ENCODE assay signal across 20 mouse cellular contexts in the genomic region with DNA sequence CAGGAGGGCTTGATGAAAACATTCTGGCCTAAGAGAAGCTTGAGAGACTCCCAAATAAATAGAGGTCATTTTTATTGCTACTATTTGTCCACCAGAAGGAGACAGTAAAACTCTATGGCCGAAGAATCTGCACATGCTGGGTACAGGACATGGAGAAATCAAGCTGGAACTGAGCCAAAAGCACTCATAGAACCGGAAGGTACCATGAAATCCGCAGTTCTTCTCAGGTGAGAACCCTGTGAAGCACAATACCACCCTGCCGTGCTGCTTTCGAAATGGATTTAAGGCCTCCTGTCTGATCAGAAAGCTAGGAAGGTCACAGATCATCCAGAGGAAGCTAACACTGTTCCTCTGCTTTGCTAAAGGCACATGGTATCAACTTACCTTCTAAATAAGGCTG. TPM values are rescaled to one million over a fixed set of nuclear protein-coding genes. Genes with fewer than 3 reads are reported as not detected.
DNase-seq lines count a peak whose midpoint lies in the region; ATAC-seq and TF ChIP-seq lines count a peak whose summit lies in the region.
"Had no signal": no experiment of that assay in that cellular context is flagged by ENCODE, and none has a peak within 500 bp of the region (broad histone marks: within the 10 kb centered on the region; RNA-seq: fewer than 3 reads in every experiment).

No protein-coding gene starts in this region.

- H3K4me3 ChIP-seq in heart, postnatal 0 days (ENCODE audit: low read depth, low read length), result no peak overlapping the region
- no peak overlapping the region for H3K4me3 ChIP-seq in heart, embryonic 12.5 days
- no peak overlapping the region for H3K4me3 ChIP-seq in lung, postnatal 0 days (ENCODE audit: low read depth, low read length)
- no peak overlapping the region for H3K4me3 ChIP-seq in lung, adult 2 months (replicated peaks; ENCODE audit: extremely low read depth, low read depth, low read length)
- H3K4me3 ChIP-seq in midbrain, embryonic 16.5 days (ENCODE audit: low read depth, low read length), result no peak overlapping the region
- no peak overlapping the region for H3K4me3 ChIP-seq in layer of hippocampus, adult 2 months
- H3K4me3 ChIP-seq: embryonic facial prominence, embryonic 13.5 days; heart, embryonic 13.5 days had no signal

- no peak overlapping the region for H3K27ac ChIP-seq in heart, postnatal 0 days (ENCODE audit: low read depth)
- no peak overlapping the region for H3K27ac ChIP-seq in heart, embryonic 12.5 days (ENCODE audit: poor library complexity, severe bottlenecking)
- H3K27ac ChIP-seq in lung, postnatal 0 days (ENCODE audit: low read length), result no peak overlapping the region
- 0 out of 2 replicates have a peak overlapping the region, but pooled peaks have one; percentile 7 for H3K27ac ChIP-seq in midbrain, embryonic 16.5 days (ENCODE audit: low read length)
- H3K27ac ChIP-seq in layer of hippocampus, adult 2 months, result no peak overlapping the region
- H3K27ac ChIP-seq: embryonic facial prominence, embryonic 13.5 days; heart, embryonic 13.5 days; liver, embryonic 14.5 days had no signal

- H3K4me2 ChIP-seq in heart, postnatal 0 days (ENCODE audit: low read depth, low read length), result no peak overlapping the region
- H3K4me2 ChIP-seq in heart, embryonic 12.5 days, result no peak overlapping the region
- no peak overlapping the region for H3K4me2 ChIP-seq in lung, postnatal 0 days (replicated peaks; ENCODE audit: low read depth, low read length)
- no peak overlapping the region for H3K4me2 ChIP-seq in midbrain, embryonic 16.5 days (ENCODE audit: low read length)
- H3K4me2 ChIP-seq: embryonic facial prominence, embryonic 13.5 days; heart, embryonic 13.5 days had no signal

- H3K9ac ChIP-seq in heart, postnatal 0 days (replicated peaks; ENCODE audit: low read depth, low read length), result 0 out of 2 replicates have a peak overlapping the region, but pooled peaks have one; percentile 9
- H3K9ac ChIP-seq in heart, embryonic 12.5 days, result no peak overlapping the region
- no peak overlapping the region for H3K9ac ChIP-seq in lung, postnatal 0 days (replicated peaks; ENCODE audit: low read depth)
- no peak overlapping the region for H3K9ac ChIP-seq in midbrain, embryonic 16.5 days (ENCODE audit: low read depth, low read length)
- H3K9ac ChIP-seq: embryonic facial prominence, embryonic 13.5 days; heart, embryonic 13.5 days; liver, embryonic 14.5 days had no signal

- no peak for TF ChIP-seq EP300 in heart, postnatal 0 days (IDR thresholded peaks at IDR 0.05; ENCODE audit: low read depth)
- TF ChIP-seq EP300 in lung, postnatal 0 days (IDR thresholded peaks at IDR 0.05), result no peak

- no peaks in the 10 kb centered on the region for H3K9me3 ChIP-seq in heart, postnatal 0 days (replicated peaks; ENCODE audit: control insufficient read depth, low read length)
- H3K9me3 ChIP-seq in heart, embryonic 12.5 days (replicated peaks), result no peaks in the 10 kb centered on the region
- H3K9me3 ChIP-seq in lung, postnatal 0 days (ENCODE audit: low read length), result no peaks in the 10 kb centered on the region
- no peaks in the 10 kb centered on the region for H3K9me3 ChIP-seq in midbrain, embryonic 16.5 days (replicated peaks; ENCODE audit: control insufficient read depth, low read length, poor library complexity, severe bottlenecking)
- H3K9me3 ChIP-seq: embryonic facial prominence, embryonic 13.5 days had no signal

- no peak for TF ChIP-seq POLR2A in lung, adult 2 months (IDR thresholded peaks at IDR 0.05; ENCODE audit: borderline replicate concordance, extremely low read depth, low read depth, low read length)

- ATAC-seq in heart, postnatal 0 days (ENCODE audit: insufficient read depth, low read depth), result no peak
- no peak for ATAC-seq in heart, embryonic 12.5 days (ENCODE audit: insufficient number of reproducible peaks, low FRiP score)
- ATAC-seq in lung, postnatal 0 days, result no peak
- no peak for ATAC-seq in midbrain, embryonic 16.5 days
- no peak for ATAC-seq in monocyte, adult 5-6 weeks (replicated peaks; ENCODE audit: insufficient number of reproducible peaks, low FRiP score, low TSS enrichment, poor library complexity, severe bottlenecking)
- ATAC-seq: forebrain, embryonic 16.5 days had no signal

- H3K36me3 ChIP-seq in heart, postnatal 0 days (replicated peaks; ENCODE audit: control insufficient read depth, insufficient read depth, low read length), result no peaks in the 10 kb centered on the region
- no peaks in the 10 kb centered on the region for H3K36me3 ChIP-seq in heart, embryonic 12.5 days
- no peaks in the 10 kb centered on the region for H3K36me3 ChIP-seq in lung, postnatal 0 days (ENCODE audit: insufficient read depth, low read length)
- H3K36me3 ChIP-seq in midbrain, embryonic 16.5 days (ENCODE audit: control insufficient read depth, insufficient read depth, low read length), result no peaks in the 10 kb centered on the region
- H3K36me3 ChIP-seq: embryonic facial prominence, embryonic 13.5 days; G1E; heart, embryonic 13.5 days had no signal

- DNase-seq in heart, postnatal 0 days (ENCODE audit: low spot score), result no peak
- peak; percentile 41 for DNase-seq in lung, postnatal 0 days (ENCODE audit: low spot score)
- DNase-seq in lung, adult 2 months, result no peak
- peak; percentile 58 for DNase-seq in ES-CJ7 (ENCODE audit: low read depth, low spot score)
- no peak for DNase-seq in layer of hippocampus, adult 2 months (ENCODE audit: low spot score in 2 of 2)
- DNase-seq: adrenal gland, postnatal 10 days; cerebellum, adult 11 months; heart, postnatal 4 days; layer of hippocampus, postnatal 36 days; right cerebral cortex, postnatal 4 days had no signal

- no peaks in the 10 kb centered on the region for H3K27me3 ChIP-seq in heart, postnatal 0 days (ENCODE audit: control insufficient read depth, insufficient read depth, low read length)
- no peaks in the 10 kb centered on the region for H3K27me3 ChIP-seq in heart, embryonic 12.5 days (replicated peaks)
- no peaks in the 10 kb centered on the region for H3K27me3 ChIP-seq in lung, postnatal 0 days (replicated peaks; ENCODE audit: insufficient read depth, low read length)
- H3K27me3 ChIP-seq in midbrain, embryonic 16.5 days (ENCODE audit: control insufficient read depth, insufficient read depth, low read depth, low read length), result no peaks in the 10 kb centered on the region
- H3K27me3 ChIP-seq: embryonic facial prominence, embryonic 13.5 days; heart, embryonic 13.5 days had no signal

- H3K4me1 ChIP-seq in heart, postnatal 0 days (ENCODE audit: control insufficient read depth, insufficient read depth), result no peaks in the 10 kb centered on the region
- no peaks in the 10 kb centered on the region for H3K4me1 ChIP-seq in heart, embryonic 12.5 days (replicated peaks)
- H3K4me1 ChIP-seq in lung, postnatal 0 days (ENCODE audit: insufficient read depth, low read depth, low read length), result no peaks in the 10 kb centered on the region
- H3K4me1 ChIP-seq in lung, adult 2 months (ENCODE audit: control insufficient read depth, insufficient read depth, low read length), result no peaks in the 10 kb centered on the region; the same call in 1 of the 2 replicates
- H3K4me1 ChIP-seq in midbrain, embryonic 16.5 days (ENCODE audit: control insufficient read depth, insufficient read depth, low read length), result peaks cover 12% of the 10 kb centered on the region

- TF ChIP-seq CTCF in heart, postnatal 0 days (IDR thresholded peaks at IDR 0.05; ENCODE audit: low read depth), result peak; percentile 40
- 0 out of 2 replicates have a peak, but pooled peaks have one; percentile 10 for TF ChIP-seq CTCF in lung, postnatal 0 days (IDR thresholded peaks at IDR 0.05)
- no peak for TF ChIP-seq CTCF in lung, adult 2 months (IDR thresholded peaks at IDR 0.05; ENCODE audit: insufficient read depth, low read length)
- TF ChIP-seq CTCF in layer of hippocampus, adult 2 months (conservative IDR thresholded peaks at IDR 0.05), result no peak

- 48% methylated on average over 5 of the region's 5 CpGs for WGBS in heart, postnatal 0 days
- WGBS in heart, embryonic 12.5 days, result 65% methylated on average over 5 of the region's 5 CpGs
- 45% methylated on average over 5 of the region's 5 CpGs for WGBS in lung, postnatal 0 days
- 53% methylated on average over 5 of the region's 5 CpGs for WGBS in lung, adult 2 months
- 59% methylated on average over 5 of the region's 5 CpGs for WGBS in midbrain, embryonic 16.5 days

RNA-seq across cellular contexts. Expression of a gene that starts 59.7 kb away (rescaled TPM):
- total RNA-seq in heart, postnatal 0 days (2014; rRNA removed; ENCODE audit: low replicate concordance), result not detected in 2 replicates
- 0.41 and 0.44 TPM in 2 replicates for polyA plus RNA-seq in heart, postnatal 0 days (2015; fragmentation: Nextera tagmentation; extraction: Ambion mirVana)
- polyA plus RNA-seq in heart, embryonic 12.5 days (2016; fragmentation: Nextera tagmentation; extraction: Ambion mirVana), result 0.21 TPM in 1 of 2 replicates, not detected in the other
- polyA plus RNA-seq in lung, postnatal 0 days (2015; fragmentation: Nextera tagmentation; extraction: Ambion mirVana), result 0.23 and 0.51 TPM in 2 replicates
- polyA plus RNA-seq in lung, adult 2 months (2012; rRNA removed), result 0.62 and 1.2 TPM in 2 replicates
- 1.3 and 1.6 TPM in 2 replicates for polyA plus RNA-seq in midbrain, embryonic 16.5 days (2015; fragmentation: Nextera tagmentation; extraction: Ambion mirVana)
- 1 to 10 TPM; 3.1 to 3.5 TPM for total RNA-seq in layer of hippocampus, adult 2 months (2021)
- 0.39 TPM in 1 of 3 replicates, not detected in the others for total RNA-seq in monocyte, adult 5-6 weeks (2017)
- total RNA-seq: megakaryocyte progenitor cell, adult 5-6 weeks; neutrophil, adult 5-6 weeks had no signal
- polyA plus RNA-seq: G1E; heart, embryonic 13.5 days; liver, embryonic 14.5 days had no signal

Comparison
In these comparisons a context has a peak if more than half of its experiments do, and no peak if none do; other contexts are left out.
1. DNase-seq: peak in lung, postnatal 0 days (single experiment) and ES-CJ7 (single experiment); none in heart, postnatal 0 days (single experiment), lung, adult 2 months (single experiment) and layer of hippocampus, adult 2 months (0 of 2).
2. CTCF ChIP-seq: peak in heart, postnatal 0 days (single experiment) and lung, postnatal 0 days (single experiment); none in lung, adult 2 months (single experiment) and layer of hippocampus, adult 2 months (single experiment).